Mouse (Mus musculus) heart, postnatal 0 days (tissue): Measurements from ENCODE around the gene Psmd7.

Source experiments
- CTCF ChIP-seq: IDR thresholded peaks from 2 replicates; pipeline ENCODE4 v1.5.1; 2016; ENCODE audit warnings: antibody characterized with exemption, control low read depth, low read depth
- EP300 ChIP-seq: IDR thresholded peaks from 2 replicates; pipeline ENCODE4 v1.6.1; 2016; ENCODE audit warnings: antibody characterized with exemption, low read depth

DNA sequence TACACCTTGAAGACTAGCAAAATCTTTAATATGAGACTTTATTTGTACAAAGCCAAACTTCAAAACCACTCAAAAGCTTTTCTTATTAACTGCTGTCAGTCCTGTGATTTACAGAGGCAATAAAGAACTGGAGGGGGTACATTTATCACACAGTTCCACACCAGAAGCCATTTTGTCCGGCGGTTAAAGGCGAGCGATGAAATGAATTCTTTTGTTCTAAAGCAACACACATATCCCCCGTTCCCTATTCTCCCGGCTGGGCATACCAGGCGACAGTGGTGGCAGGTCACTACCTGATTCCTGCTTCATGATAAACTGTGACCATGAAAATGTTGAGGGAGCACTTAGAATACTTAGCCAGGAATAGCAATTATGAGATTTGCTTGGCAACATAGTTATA lies 20.5 kb upstream of the Psmd7 start:
- TF ChIP-seq EP300 (no peak), CTCF (no peak)
